Mouse (Mus musculus) heart, embryonic 13.5 days (tissue): ENCODE measurements around the gene Osgep. TPM values are rescaled to one million over a fixed set of nuclear protein-coding genes. Genes with fewer than 3 reads are reported as not detected.
A peak's percentile ranks its signal among the peaks of the same experiment; 100 is the strongest.
"Not testable (repeated sequence)": the region's sequence is repeated elsewhere in the genome, so short reads cannot be mapped to it uniquely, and the experiment has no call there.

Source experiments
- ATAC-seq: fragments of 200-750 bp; cut with Nextera tagmentation; 2 replicates; pipeline ENCODE4 v1.8.0; 2017; ENCODE audit warnings: moderate TSS enrichment; ENCODE audit not compliant: insufficient number of reproducible peaks, low FRiP score, low TSS enrichment; ENCODE audit errors: extremely low read depth
- H3K27ac ChIP-seq: fragments of 300-500 bp; sonication (generic); replicated peaks from 2 replicates; pipeline ENCODE4 v1.5.1; 2015; ENCODE audit warnings: moderate library complexity, mild to moderate bottlenecking, inconsistent platforms
- H3K27me3 ChIP-seq: fragments of 300-500 bp; sonication (generic); replicated peaks from 2 replicates; pipeline ENCODE4 v1.6.1; 2015; ENCODE audit warnings: mild to moderate bottlenecking, inconsistent platforms
- H3K36me3 ChIP-seq: fragments of 300-500 bp; sonication (generic); 2 replicates; pipeline ENCODE4 v1.6.1; 2015; ENCODE audit warnings: mild to moderate bottlenecking, inconsistent platforms
- H3K4me1 ChIP-seq: fragments of 300-500 bp; sonication (generic); 2 replicates; pipeline ENCODE4 v1.6.1; 2015; ENCODE audit warnings: inconsistent platforms
- H3K4me2 ChIP-seq: fragments of 300-500 bp; sonication (generic); 2 replicates; pipeline ENCODE4 v1.6.1; 2015; ENCODE audit warnings: inconsistent platforms, mild to moderate bottlenecking, moderate library complexity
- H3K4me3 ChIP-seq: fragments of 300-500 bp; sonication (generic); 2 replicates; pipeline ENCODE4 v1.5.1; 2015; ENCODE audit warnings: moderate library complexity, mild to moderate bottlenecking, inconsistent platforms
- H3K9ac ChIP-seq: fragments of 300-500 bp; sonication (generic); 2 replicates; pipeline ENCODE4 v1.6.1; 2015; ENCODE audit warnings: inconsistent platforms, mild to moderate bottlenecking, moderate library complexity
- H3K9me3 ChIP-seq: fragments of 300-500 bp; sonication (generic); 2 replicates; pipeline ENCODE4 v1.6.1; 2016; ENCODE audit warnings: inconsistent platforms
- WGBS: fragments of 180-500 bp; shearing (Covaris S2); methylation state at CpG from one replicate; pipeline ENCODE4 v1.1.7; 2015; ENCODE audit warnings: mixed read lengths; 5-methylcytosine and 5-hydroxymethylcytosine counted together
- polyA plus RNA-seq: library from polyadenylated mRNA; unstranded; fragments of >200 nt; fragmentation: Nextera tagmentation; extraction: Ambion mirVana; gene quantifications from 2 replicates; pipeline ENCODE4 v1.2.1, GENCODE M21; 2015

The Osgep gene
- polyA plus RNA-seq, 1 experiment from 2014 or later = 112 TPM

- WGBS = under 1% methylated on average over 67 of the region's 68 CpGs
- Histone ChIP-seq H3K36me3 (peaks cover 37% of the 10 kb centered on the region), H3K27me3 (no peaks in the 10 kb centered on the region), H3K4me3 (peak within 1 kb of the TSS; percentile 99), H3K9ac (peak within 1 kb of the TSS; percentile 99), H3K4me2 (peak within 1 kb of the TSS; percentile 88), H3K4me1 (peaks cover 26% of the 10 kb centered on the region), H3K27ac (peak within 1 kb of the TSS; percentile 89), H3K9me3 (no peaks in the 10 kb centered on the region)
- ATAC-seq = peak; percentile 97
Observed at GRCm38 (mm10) chr14:50930754-50931492, 6.2 kb upstream of the Osgep start, which contains the start of the genes Pip4p1 and Pnp. Gene Pip4p1, minus strand, starts transcription at chr14:50930856. Gene Pnp, plus strand, starts transcription at chr14:50931082.

DNA sequence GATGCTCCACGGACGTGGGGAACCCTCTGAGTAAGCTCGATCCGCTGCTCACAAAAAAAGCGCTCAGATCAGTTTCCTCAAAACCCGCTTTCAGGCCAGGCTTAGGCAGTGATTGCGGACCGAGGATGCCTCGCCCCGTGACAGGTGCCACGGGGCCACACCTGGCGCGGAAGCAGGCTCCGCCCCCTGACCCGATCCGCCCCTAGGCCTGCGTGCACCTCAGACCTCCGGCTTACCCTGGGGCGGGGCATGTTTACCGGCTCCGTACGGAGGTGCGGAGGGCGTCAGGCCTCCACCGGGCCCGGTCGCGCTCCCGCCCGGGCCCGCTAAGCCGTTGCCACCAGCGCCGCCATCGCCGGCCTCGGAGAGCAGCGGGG is 5.7 kb upstream of the Osgep start:
- Histone ChIP-seq H3K27me3 (no peaks in the 10 kb centered on the region), H3K9me3 (no peaks in the 10 kb centered on the region), H3K27ac (peak overlapping the region; percentile 89), H3K4me3 (peak overlapping the region; percentile 99), H3K4me1 (peaks cover 32% of the 10 kb centered on the region), H3K36me3 (peaks cover 37% of the 10 kb centered on the region), H3K4me2 (peak overlapping the region; percentile 88), H3K9ac (peak overlapping the region; percentile 99)
- peak; percentile 77 for ATAC-seq
- under 1% methylated on average over 38 of the region's 38 CpGs for WGBS

DNA sequence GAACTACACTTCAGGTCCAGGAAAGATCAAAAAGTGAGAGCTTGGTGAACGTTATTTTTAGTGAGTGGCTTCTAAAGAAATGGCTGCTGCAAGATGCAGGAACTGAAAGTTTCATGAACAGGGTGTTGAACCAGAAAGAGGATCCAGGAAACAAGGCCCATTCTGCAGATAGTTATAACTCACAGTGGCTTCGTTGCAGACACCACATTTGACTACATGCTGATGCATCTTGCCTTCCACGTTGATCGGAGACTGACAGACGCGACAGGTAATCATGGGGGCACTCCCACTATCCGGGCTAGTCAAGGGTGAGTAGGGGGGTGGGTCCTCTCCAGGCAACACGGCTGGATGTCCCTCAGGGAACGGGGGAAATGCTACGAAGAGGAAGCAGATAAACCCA is 5.3 kb upstream of the Osgep start:
- Histone ChIP-seq H3K27ac (peak overlapping the region; percentile 89), H3K9ac (peak overlapping the region; percentile 99), H3K4me2 (peak overlapping the region; percentile 88), H3K9me3 (no peaks in the 10 kb centered on the region), H3K4me1 (peaks cover 32% of the 10 kb centered on the region), H3K36me3 (peaks cover 37% of the 10 kb centered on the region), H3K4me3 (peak overlapping the region; percentile 99), H3K27me3 (no peaks in the 10 kb centered on the region)
- 13% methylated on average over 10 of the region's 10 CpGs for WGBS
- ATAC-seq = no peak

- Histone ChIP-seq H3K4me3 (no peak overlapping the region), H3K27me3 (no peaks in the 10 kb centered on the region), H3K9ac (no peak overlapping the region), H3K4me2 (no peak overlapping the region), H3K36me3 (peaks cover 37% of the 10 kb centered on the region), H3K4me1 (peaks cover 40% of the 10 kb centered on the region), H3K9me3 (no peaks in the 10 kb centered on the region), H3K27ac (no peak overlapping the region)
- WGBS = 78% methylated on average over 3 of the region's 3 CpGs
- no peak for ATAC-seq
Observed at GRCm38 (mm10) chr14:50927366-50927765, 2.7 kb upstream of the Osgep start.

- H3K4me1 ChIP-seq = peaks cover 35% of the 10 kb centered on the region
- peak overlapping the region; percentile 92 for H3K9ac ChIP-seq
- H3K36me3 ChIP-seq = peaks cover 44% of the 10 kb centered on the region
- ATAC-seq = peak; percentile 5; the same call in 1 of the 2 replicates
- H3K4me3 ChIP-seq = peak overlapping the region; percentile 93
- peak overlapping the region; percentile 94 for H3K27ac ChIP-seq
- no peaks in the 10 kb centered on the region for H3K9me3 ChIP-seq
- WGBS = 2% methylated on average over 38 of the region's 38 CpGs
- H3K27me3 ChIP-seq = no peaks in the 10 kb centered on the region
- H3K4me2 ChIP-seq = peak overlapping the region; percentile 78
Observed at GRCm38 (mm10) chr14:50925111-50925920, 623 bp upstream of the Osgep start.

DNA sequence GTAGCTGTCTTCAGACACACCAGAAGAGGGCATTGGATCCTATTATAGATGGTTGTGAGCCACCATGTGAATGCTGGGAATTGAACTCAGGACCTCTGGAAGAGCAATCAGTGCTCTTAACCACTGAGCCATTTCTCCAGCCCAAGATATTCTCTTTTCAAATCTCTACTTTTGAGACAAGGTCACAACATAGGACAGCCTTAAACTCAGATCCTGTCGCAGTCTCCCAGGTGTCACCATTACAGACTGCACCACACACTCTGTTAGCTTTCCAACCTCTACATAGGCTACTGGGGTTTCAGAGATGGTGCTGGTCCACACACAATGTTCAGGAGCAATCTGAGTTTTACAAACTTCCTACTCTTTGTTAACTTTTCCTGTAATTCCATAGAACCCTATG is 1.3 kb downstream of the Osgep start:
- peaks cover 22% of the 10 kb centered on the region for H3K4me1 ChIP-seq
- H3K36me3 ChIP-seq = peaks cover 49% of the 10 kb centered on the region
- H3K4me2 ChIP-seq = peak overlapping the region; percentile 78
- peak overlapping the region; percentile 92 for H3K9ac ChIP-seq
- H3K9me3 ChIP-seq, ATAC-seq, H3K27me3 ChIP-seq: not testable (repeated sequence)
- peak overlapping the region; percentile 94; the same call in 1 of the 2 replicates for H3K27ac ChIP-seq
- WGBS = 59% methylated on average over 1 of the region's 1 CpGs
- H3K4me3 ChIP-seq = peak overlapping the region; percentile 93

DNA sequence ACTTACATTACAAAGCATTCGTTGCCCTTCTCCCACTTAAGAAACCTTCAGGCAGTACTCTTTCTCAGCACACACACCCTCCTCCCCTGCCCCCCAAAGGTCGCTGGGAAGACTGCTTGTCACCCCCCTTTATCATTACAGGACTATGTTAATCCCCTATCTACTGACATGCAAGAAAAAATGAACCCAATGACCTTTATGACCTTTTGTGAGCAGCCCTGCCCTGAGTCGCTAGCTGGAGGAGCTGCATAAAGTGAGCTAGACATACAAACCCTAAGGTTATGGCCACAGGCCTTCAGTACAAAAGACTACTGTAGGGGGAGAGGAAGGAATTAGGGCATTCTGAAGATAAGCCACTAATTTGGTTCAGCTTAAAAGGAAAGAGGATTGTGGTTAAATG is 13.3 kb downstream of the Osgep start:
- Histone ChIP-seq H3K36me3 (peaks cover 54% of the 10 kb centered on the region), H3K9ac (no peak overlapping the region)
- 47% methylated on average over 3 of the region's 3 CpGs for WGBS

GRCm38 (mm10) chr14:50908126-50908525 is 16.6 kb downstream of the Osgep start:
- Histone ChIP-seq H3K4me3 (no peak overlapping the region), H3K4me2 (no peak overlapping the region), H3K36me3 (peaks cover 24% of the 10 kb centered on the region), H3K9ac (no peak overlapping the region), H3K27ac (no peak overlapping the region), H3K4me1 (peaks cover 5% of the 10 kb centered on the region), H3K27me3 (no peaks in the 10 kb centered on the region), H3K9me3 (no peaks in the 10 kb centered on the region)
- ATAC-seq = no peak
- WGBS = 63% methylated on average over 4 of the region's 4 CpGs

More for the DNA sequence above, 13.3 kb downstream of the Osgep start:
- H3K27ac ChIP-seq = no peak overlapping the region
- no peak overlapping the region for H3K4me2 ChIP-seq
- no peaks in the 10 kb centered on the region for H3K27me3 ChIP-seq
- no peak for ATAC-seq
- H3K4me1 ChIP-seq = no peaks in the 10 kb centered on the region
- H3K9me3 ChIP-seq = no peaks in the 10 kb centered on the region
- no peak overlapping the region for H3K4me3 ChIP-seq

DNA sequence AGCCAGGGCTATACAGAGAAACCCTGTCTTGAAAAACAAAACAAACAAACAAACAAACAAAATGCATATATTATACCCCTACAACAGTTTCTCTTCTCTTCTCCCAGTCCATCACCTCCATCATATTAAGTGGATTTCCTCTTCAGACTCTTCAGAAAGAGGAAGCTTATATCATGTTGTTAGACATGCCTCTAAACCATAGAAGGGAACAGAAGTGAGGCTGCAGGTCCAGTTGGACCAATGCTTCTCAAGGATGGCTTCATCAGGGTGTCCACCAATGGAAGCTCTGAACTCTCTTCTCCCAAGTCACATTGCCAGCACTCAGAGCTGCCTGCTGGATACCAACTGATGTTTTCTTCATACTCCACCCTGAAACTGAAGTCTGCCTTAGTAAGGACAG is 19.4 kb downstream of the Osgep start:
- H3K4me1 ChIP-seq, ATAC-seq, H3K9ac ChIP-seq, H3K9me3 ChIP-seq, H3K27ac ChIP-seq, H3K4me3 ChIP-seq, H3K4me2 ChIP-seq, H3K36me3 ChIP-seq, H3K27me3 ChIP-seq: not testable (repeated sequence)

DNA sequence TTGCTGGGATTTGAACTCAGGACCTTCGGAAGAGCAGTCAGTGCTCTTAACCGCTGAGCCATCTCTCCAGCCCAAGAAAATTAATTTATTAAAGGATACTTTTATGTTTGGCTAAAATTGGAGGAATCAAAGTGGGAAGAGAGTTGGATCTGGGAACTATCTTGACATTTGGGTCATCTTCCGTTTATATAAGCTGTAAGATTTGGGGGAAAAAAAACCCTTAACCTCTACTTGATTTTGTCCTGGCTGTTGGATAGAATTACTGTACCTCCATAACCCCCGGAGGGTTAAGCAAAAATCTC is 19.9 kb downstream of the Osgep start:
- Histone ChIP-seq H3K27ac (no peak overlapping the region), H3K9me3 (no peaks in the 10 kb centered on the region), H3K4me2 (no peak overlapping the region), H3K36me3 (no peaks in the 10 kb centered on the region), H3K4me3 (no peak overlapping the region), H3K27me3 (no peaks in the 10 kb centered on the region), H3K4me1 (peaks cover 5% of the 10 kb centered on the region), H3K9ac (no peak overlapping the region)
- ATAC-seq = no peak
- WGBS = 83% methylated on average over 4 of the region's 4 CpGs

DNA sequence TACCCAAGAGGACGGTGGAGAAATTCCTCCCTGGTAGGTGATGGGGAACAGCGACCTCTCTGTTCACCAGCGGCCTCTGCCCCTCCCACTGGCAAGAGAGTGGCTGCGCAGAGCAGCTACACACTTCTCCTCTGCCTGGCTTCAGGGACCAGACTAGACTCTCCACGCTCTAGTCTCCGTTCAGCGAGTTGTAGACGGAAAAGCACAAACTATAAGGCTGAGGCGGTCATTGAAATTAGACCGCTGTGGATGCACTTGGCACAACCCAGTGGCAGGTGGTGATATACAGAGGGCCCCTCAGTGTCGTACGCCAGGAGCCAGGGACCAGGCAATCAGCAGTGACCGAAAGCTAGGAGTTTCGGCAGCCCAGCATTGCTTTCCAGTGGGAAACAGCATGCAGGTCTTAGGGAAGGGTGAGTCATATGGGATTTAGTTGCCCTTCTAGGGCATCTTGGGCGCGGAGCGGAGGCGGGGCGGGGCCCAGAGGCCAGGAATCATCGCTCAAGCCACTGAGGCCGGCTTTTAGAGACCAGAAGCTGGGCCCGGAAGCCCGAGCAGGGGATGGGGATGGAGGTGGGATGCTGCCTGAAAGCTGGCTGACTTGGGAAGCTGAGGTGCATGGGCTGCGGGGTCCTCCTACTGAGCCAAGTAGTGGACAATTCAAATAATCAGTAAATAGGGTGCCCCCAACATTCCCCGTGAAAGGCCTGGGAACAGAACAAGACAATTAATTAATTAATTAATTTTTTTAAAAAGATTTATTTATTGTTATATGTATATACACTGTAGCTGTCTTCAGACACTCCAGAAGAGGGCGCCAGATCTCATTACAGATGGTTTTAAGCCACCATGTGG is 20.5 kb downstream of the Osgep start:
- Histone ChIP-seq H3K9me3 (no peaks in the 10 kb centered on the region), H3K4me2 (peak overlapping the region; percentile 85), H3K27me3 (no peaks in the 10 kb centered on the region), H3K4me1 (peaks cover 5% of the 10 kb centered on the region), H3K27ac (no peak overlapping the region), H3K4me3 (peak overlapping the region; percentile 52), H3K36me3 (no peaks in the 10 kb centered on the region), H3K9ac (peak overlapping the region; percentile 74)
- 3% methylated on average over 26 of the region's 26 CpGs for WGBS
- ATAC-seq = peak; percentile 54
